8 mouse cellular contexts compared by ENCODE assay signal in genomic region chr1:38836477-38836872, GRCm38 (mm10). TPM values are rescaled to one million over a fixed set of nuclear protein-coding genes. Genes with fewer than 3 reads are reported as not detected.
DNase-seq lines count a peak whose midpoint lies in the region; ATAC-seq and TF ChIP-seq lines count a peak whose summit lies in the region.

Gene Lonrf2, minus strand, starts transcription at chr1:38836711.

- peak; percentile 94 for ATAC-seq in hindbrain, postnatal 0 days
- ATAC-seq in limb, embryonic 15.5 days (ENCODE audit: insufficient number of reproducible peaks, low FRiP score, low TSS enrichment, low read depth): no peak

- H3K36me3 ChIP-seq in hindbrain, postnatal 0 days (ENCODE audit: insufficient read depth, low read length): no peaks in the 10 kb centered on the region
- H3K36me3 ChIP-seq in limb, embryonic 15.5 days: no peaks in the 10 kb centered on the region

- no peak for TF ChIP-seq POLR2A in bone marrow, adult 2 months (IDR thresholded peaks at IDR 0.05; ENCODE audit: borderline replicate concordance, control insufficient read depth, low read depth, low read length)
- TF ChIP-seq POLR2A in embryonic fibroblast, embryonic 13.5 days (IDR thresholded peaks at IDR 0.05; ENCODE audit: low read depth, low read length): no peak

- no peak within 1 kb of the TSS; the same call in 1 of the 2 replicates for H3K27ac ChIP-seq in bone marrow, adult 2 months (ENCODE audit: control insufficient read depth, insufficient read depth, low read depth, low read length, poor library complexity)
- H3K27ac ChIP-seq in embryonic fibroblast, embryonic 13.5 days (ENCODE audit: insufficient read depth, low read length): no peak within 1 kb of the TSS
- H3K27ac ChIP-seq in hindbrain, postnatal 0 days: peak within 1 kb of the TSS; percentile 97
- peak within 1 kb of the TSS; percentile 47; the same call in 1 of the 2 replicates for H3K27ac ChIP-seq in limb, embryonic 15.5 days

- no peak for TF ChIP-seq CTCF in bone marrow, adult 2 months (IDR thresholded peaks at IDR 0.05; ENCODE audit: control insufficient read depth, insufficient read depth, low read length)
- TF ChIP-seq CTCF in embryonic fibroblast, embryonic 13.5 days (IDR thresholded peaks at IDR 0.05; ENCODE audit: borderline replicate concordance, insufficient read depth, low read length): no peak
- 0 out of 2 replicates have a peak, but pooled peaks have one; percentile 9 for TF ChIP-seq CTCF in hindbrain, postnatal 0 days (IDR thresholded peaks at IDR 0.05; ENCODE audit: low read depth)

- peak within 1 kb of the TSS; percentile 16 for H3K4me3 ChIP-seq in bone marrow, adult 2 months (replicated peaks; ENCODE audit: control insufficient read depth, low read depth, low read length)
- H3K4me3 ChIP-seq in embryonic fibroblast, embryonic 13.5 days (ENCODE audit: insufficient read depth, low read length): peak within 1 kb of the TSS; percentile 35
- peak within 1 kb of the TSS; percentile 66 for H3K4me3 ChIP-seq in hindbrain, postnatal 0 days (ENCODE audit: low read length)
- peak within 1 kb of the TSS; percentile 69 for H3K4me3 ChIP-seq in limb, embryonic 15.5 days

- H3K9ac ChIP-seq in hindbrain, postnatal 0 days (replicated peaks; ENCODE audit: low read length): peak within 1 kb of the TSS; percentile 94
- H3K9ac ChIP-seq in limb, embryonic 15.5 days: peak within 1 kb of the TSS; percentile 61

- H3K4me2 ChIP-seq in hindbrain, postnatal 0 days (ENCODE audit: low read depth, low read length): peak within 1 kb of the TSS; percentile 92
- peak within 1 kb of the TSS; percentile 98 for H3K4me2 ChIP-seq in limb, embryonic 15.5 days

- H3K27me3 ChIP-seq in hindbrain, postnatal 0 days (ENCODE audit: insufficient read depth, low read length): no peaks in the 10 kb centered on the region
- peaks cover 38% of the 10 kb centered on the region for H3K27me3 ChIP-seq in limb, embryonic 15.5 days

- peak; percentile 24 for DNase-seq in adrenal gland, postnatal 14 days
- DNase-seq in adrenal gland, postnatal 4 days (ENCODE audit: low spot score in 2 of 2): no peak
- DNase-seq in hindbrain, postnatal 0 days (ENCODE audit: low spot score): peak; percentile 92
- peak; percentile 87 for DNase-seq in right cerebral cortex, postnatal 14 days
- no peak for DNase-seq in urinary bladder, postnatal 36 days (ENCODE audit: low spot score in 2 of 2)

- H3K4me1 ChIP-seq in bone marrow, adult 2 months (ENCODE audit: control insufficient read depth, insufficient read depth, low read length): no peaks in the 10 kb centered on the region
- no peaks in the 10 kb centered on the region for H3K4me1 ChIP-seq in embryonic fibroblast, embryonic 13.5 days (ENCODE audit: control insufficient read depth, insufficient read depth, low read length)
- H3K4me1 ChIP-seq in hindbrain, postnatal 0 days (ENCODE audit: insufficient read depth, low read length): peaks cover 4% of the 10 kb centered on the region; the same call in 1 of the 2 replicates
- peaks cover 15% of the 10 kb centered on the region for H3K4me1 ChIP-seq in limb, embryonic 15.5 days

- 3% methylated on average over 47 of the region's 47 CpGs for WGBS in bone marrow, adult 2 months
- WGBS in hindbrain, postnatal 0 days: under 1% methylated on average over 46 of the region's 47 CpGs
- 1% methylated on average over 46 of the region's 47 CpGs for WGBS in limb, embryonic 15.5 days

- H3K9me3 ChIP-seq in hindbrain, postnatal 0 days (ENCODE audit: low read length): no peaks in the 10 kb centered on the region
- no peaks in the 10 kb centered on the region for H3K9me3 ChIP-seq in limb, embryonic 15.5 days

RNA-seq across cellular contexts. Expression of gene Lonrf2, which starts in this region (rescaled TPM):
- total RNA-seq in adrenal gland, postnatal 14 days (2021): 5.0 and 5.3 TPM in 2 replicates
- total RNA-seq in adrenal gland, postnatal 4 days (2021): 10 to 100 TPM in 1 of 2 experiments, 1 to 10 TPM in 1; 8.7 to 10.6 TPM
- polyA plus RNA-seq in bone marrow, adult 2 months (2011; ENCODE audit: insufficient read depth, insufficient read length, low replicate concordance, missing spikeins): 0.59 and 0.72 TPM in 2 replicates
- 0.52 and 1.9 TPM in 2 replicates for polyA plus RNA-seq in embryonic fibroblast, embryonic 13.5 days (2011; ENCODE audit: insufficient read length, low read depth, missing spikeins)
- total RNA-seq in hindbrain, postnatal 0 days (2014; rRNA removed): 116 and 137 TPM in 2 replicates
- polyA plus RNA-seq in hindbrain, postnatal 0 days (2015; fragmentation: Nextera tagmentation; extraction: Ambion mirVana): 21.9 TPM in 2 replicates
- polyA plus RNA-seq in limb, embryonic 15.5 days (2015; fragmentation: Nextera tagmentation; extraction: Ambion mirVana): 1.2 and 1.8 TPM in 2 replicates

Comparison
In these comparisons a context has a peak if more than half of its experiments do, and no peak if none do; other contexts are left out.
1. RNA of gene Lonrf2 (total RNA-seq): 116 to 137 TPM in hindbrain, postnatal 0 days; 8.7 to 10.6 TPM in adrenal gland, postnatal 4 days and 5.0 to 5.3 TPM in adrenal gland, postnatal 14 days; every median in the first group is over 10 times any median in the second.
2. DNase-seq: peak in adrenal gland, postnatal 14 days (single experiment), hindbrain, postnatal 0 days (single experiment) and right cerebral cortex, postnatal 14 days (single experiment); none in adrenal gland, postnatal 4 days (0 of 2) and urinary bladder, postnatal 36 days (0 of 2).
3. H3K27ac ChIP-seq: peak in hindbrain, postnatal 0 days (single experiment) and limb, embryonic 15.5 days (single experiment); none in bone marrow, adult 2 months (single experiment) and embryonic fibroblast, embryonic 13.5 days (single experiment).
4. H3K4me3 ChIP-seq: peak in every context shown above with its lines; median percentile 69 in limb, embryonic 15.5 days; 66 in hindbrain, postnatal 0 days; 35 in embryonic fibroblast, embryonic 13.5 days; 16 in bone marrow, adult 2 months.